Comparison of ENCODE assay signal across 8 mouse cellular contexts in genomic region chr1:128358276-128358675, GRCm38 (mm10). TPM values are rescaled to one million over a fixed set of nuclear protein-coding genes. Genes with fewer than 3 reads are reported as not detected.
DNase-seq lines count a peak whose midpoint lies in the region; ATAC-seq and TF ChIP-seq lines count a peak whose summit lies in the region.

No protein-coding gene starts in this region.

- no peak for TF ChIP-seq POLR2A in MEL (IDR thresholded peaks at IDR 0.05; ENCODE audit: control insufficient read depth in 1 of 2, insufficient read depth in 1 of 2, low read depth in 1 of 2, low read length in 2 of 2, poor library complexity in 1 of 2)

- no peaks in the 10 kb centered on the region for H3K9me3 ChIP-seq in kidney, embryonic 15.5 days (replicated peaks)
- no peaks in the 10 kb centered on the region for H3K9me3 ChIP-seq in MEL (replicated peaks; ENCODE audit: insufficient read depth, low read length)
- no peaks in the 10 kb centered on the region for H3K9me3 ChIP-seq in liver, embryonic 14.5 days (ENCODE audit: control insufficient read depth, low read length)

- peaks cover 31% of the 10 kb centered on the region for H3K79me2 ChIP-seq in MEL (ENCODE audit: control insufficient read depth, insufficient read depth, low read length, poor library complexity)

- H3K4me2 ChIP-seq in kidney, embryonic 15.5 days: peak overlapping the region; percentile 65
- peak overlapping the region; percentile 91 for H3K4me2 ChIP-seq in liver, embryonic 14.5 days (ENCODE audit: low read depth)

- peak overlapping the region; percentile 91 for H3K4me3 ChIP-seq in kidney, embryonic 15.5 days (replicated peaks)
- H3K4me3 ChIP-seq in MEL (ENCODE audit: control insufficient read depth in 1 of 2, insufficient read depth in 1 of 2, low read depth in 2 of 2, low read length in 2 of 2): peak overlapping the region; percentile 68 to 97
- H3K4me3 ChIP-seq in liver, embryonic 14.5 days (ENCODE audit: insufficient read depth in 1 of 2, low read depth in 2 of 2, low read length in 2 of 2): peak overlapping the region; percentile 72 to 90

- no peak for TF ChIP-seq EP300 in MEL (IDR thresholded peaks at IDR 0.05; ENCODE audit: low read depth in 1 of 2, low read length in 2 of 2)
- TF ChIP-seq EP300 in liver, embryonic 14.5 days (IDR thresholded peaks at IDR 0.05; ENCODE audit: low read depth): no peak

- TF ChIP-seq RAD21 in MEL (IDR thresholded peaks at IDR 0.05; ENCODE audit: low read depth, low read length): no peak

- no peak overlapping the region for H3K27ac ChIP-seq in kidney, embryonic 15.5 days
- H3K27ac ChIP-seq in MEL (ENCODE audit: control insufficient read depth, low read depth, low read length): peak overlapping the region; percentile 95
- peak overlapping the region; percentile 50; the same call in 1 of the 2 replicates for H3K27ac ChIP-seq in liver, embryonic 14.5 days

- no peaks in the 10 kb centered on the region for H3K27me3 ChIP-seq in kidney, embryonic 15.5 days
- H3K27me3 ChIP-seq in MEL (ENCODE audit: control insufficient read depth in 1 of 2, insufficient read depth in 2 of 2, low read length in 2 of 2): no peaks in the 10 kb centered on the region
- no peaks in the 10 kb centered on the region for H3K27me3 ChIP-seq in liver, embryonic 14.5 days (ENCODE audit: control insufficient read depth, insufficient read depth, low read length)

- WGBS in kidney, embryonic 15.5 days: 55% methylated on average over 6 of the region's 6 CpGs
- WGBS in liver, embryonic 14.5 days (ENCODE audit: insufficient replicate concordance): 33% methylated on average over 6 of the region's 6 CpGs

- ATAC-seq in kidney, embryonic 15.5 days (replicated peaks; ENCODE audit: low FRiP score): no peak
- ATAC-seq in erythroid progenitor cell, adult 5-6 weeks (replicated peaks; ENCODE audit: low FRiP score, poor library complexity, severe bottlenecking): peak; percentile 15; the same call in 1 of the 2 replicates
- no peak for ATAC-seq in liver, embryonic 14.5 days (ENCODE audit: insufficient read depth)

- peaks cover 32% of the 10 kb centered on the region for H3K4me1 ChIP-seq in kidney, embryonic 15.5 days
- H3K4me1 ChIP-seq in MEL (ENCODE audit: control insufficient read depth in 1 of 2, insufficient read depth in 2 of 2, low read length in 2 of 2): peaks cover 12 to 20% of the 10 kb centered on the region in 2 experiments
- H3K4me1 ChIP-seq in liver, embryonic 14.5 days (replicated peaks; ENCODE audit: control insufficient read depth in 2 of 2, insufficient read depth in 2 of 2, low read length in 1 of 2): peaks cover 24 to 32% of the 10 kb centered on the region in 2 experiments

- intact Hi-C loops in left cerebral cortex, postnatal 10 days (cut with DNase I): no loop called here

- H3K36me3 ChIP-seq in kidney, embryonic 15.5 days: peaks cover 55% of the 10 kb centered on the region
- H3K36me3 ChIP-seq in MEL (ENCODE audit: control insufficient read depth in 1 of 2, insufficient read depth in 2 of 2, low read length in 2 of 2): peaks cover 12 to 31% of the 10 kb centered on the region in 2 experiments
- peaks cover 48% of the 10 kb centered on the region for H3K36me3 ChIP-seq in liver, embryonic 14.5 days (replicated peaks; ENCODE audit: control insufficient read depth, insufficient read depth, low read depth)

- TF ChIP-seq CTCF in MEL (IDR thresholded peaks at IDR 0.05 in 2 of 3, conservative IDR thresholded peaks at IDR 0.05 in 1 of 3; ENCODE audit: control insufficient read depth in 1 of 3, insufficient read depth in 1 of 3, low read depth in 2 of 3, low read length in 3 of 3, poor library complexity in 1 of 3, severe bottlenecking in 1 of 3): no peak
- TF ChIP-seq CTCF in liver, embryonic 14.5 days (IDR thresholded peaks at IDR 0.05; ENCODE audit: low read depth): no peak

- no peak for DNase-seq in kidney, postnatal 36 days
- peak; percentile 56 for DNase-seq in MEL (ENCODE audit: low read depth, low spot score)
- DNase-seq in liver, embryonic 14.5 days (ENCODE audit: low read depth in 3 of 3, low spot score in 3 of 3): no peak
- no peak for DNase-seq in right cerebral cortex, postnatal 36 days (ENCODE audit: low spot score in 2 of 2)
- no peak for DNase-seq in left cerebral cortex, postnatal 10 days (ENCODE audit: extremely low spot score in 1 of 2, low spot score in 2 of 2)
- DNase-seq in kidney, postnatal 10 days: no peak

- peak overlapping the region; percentile 83 for H3K9ac ChIP-seq in kidney, embryonic 15.5 days
- H3K9ac ChIP-seq in MEL (ENCODE audit: control insufficient read depth, low read depth, low read length, poor library complexity, severe bottlenecking): peak overlapping the region; percentile 94
- H3K9ac ChIP-seq in liver, embryonic 14.5 days (replicated peaks): peak overlapping the region; percentile 78

TF ChIP-seq in MEL, 35 proteins besides CTCF, POLR2A, EP300 and RAD21:
- no peak for TF ChIP-seq MEF2A (IDR thresholded peaks at IDR 0.05; ENCODE audit: extremely low read depth, insufficient replicate concordance, low read depth, low read length, poor library complexity, severe bottlenecking)
- TF ChIP-seq BHLHE40 (IDR thresholded peaks at IDR 0.05; ENCODE audit: borderline replicate concordance, low read depth, low read length): no peak

RNA-seq across cellular contexts. Expression of gene Mcm6, which starts 1.2 kb away (rescaled TPM):
- polyA plus RNA-seq in kidney, embryonic 15.5 days (2015; fragmentation: Nextera tagmentation; extraction: Ambion mirVana): 253 and 265 TPM in 2 replicates
- total RNA-seq in MEL (2012; rRNA removed): 202 and 218 TPM in 2 replicates
- 100 to 1,000 TPM; 234 to 850 TPM for polyA plus RNA-seq in MEL (2012; ENCODE audit: insufficient read depth in 1 of 2, insufficient read length in 2 of 2, low read depth in 1 of 2, low replicate concordance in 2 of 2, missing spikeins in 1 of 2)
- 169 and 205 TPM in 2 replicates for total RNA-seq in erythroid progenitor cell, adult 5-6 weeks (2015; ENCODE audit: low replicate concordance)
- total RNA-seq in erythroid progenitor cell, adult 5-6 weeks (2017; ENCODE audit: low replicate concordance): 222 and 247 TPM in 2 replicates
- polyA plus RNA-seq in liver, embryonic 14.5 days (2012; rRNA removed): 77.5 and 110 TPM in 2 replicates
- polyA plus RNA-seq in liver, embryonic 14.5 days (2014; fragmentation: Nextera tagmentation; extraction: Ambion mirVana): 231 and 251 TPM in 2 replicates
- total RNA-seq in left cerebral cortex, postnatal 10 days (2021): 10 to 100 TPM; 14.6 to 15.6 TPM

RNA-seq across cellular contexts. Expression of gene Lct, which starts 30.2 kb away (rescaled TPM):
- 0.10 TPM in 2 replicates for polyA plus RNA-seq in kidney, embryonic 15.5 days (2015; fragmentation: Nextera tagmentation; extraction: Ambion mirVana)
- under 0.01 TPM in 1 of 2 replicates, not detected in the other for total RNA-seq in MEL (2012; rRNA removed)
- polyA plus RNA-seq in MEL (2012; ENCODE audit: insufficient read depth in 1 of 2, insufficient read length in 2 of 2, low read depth in 1 of 2, low replicate concordance in 2 of 2, missing spikeins in 1 of 2): under 1 TPM in 1 of 2 experiments, not detected in 1; 0.06 TPM
- total RNA-seq in erythroid progenitor cell, adult 5-6 weeks (2015; ENCODE audit: low replicate concordance): 0.36 TPM in 1 of 2 replicates, not detected in the other
- total RNA-seq in erythroid progenitor cell, adult 5-6 weeks (2017; ENCODE audit: low replicate concordance): 0.26 TPM in 1 of 2 replicates, not detected in the other
- polyA plus RNA-seq in liver, embryonic 14.5 days (2012; rRNA removed): 0.02 and 0.03 TPM in 2 replicates
- polyA plus RNA-seq in liver, embryonic 14.5 days (2014; fragmentation: Nextera tagmentation; extraction: Ambion mirVana): not detected in 2 replicates
- 1 to 10 TPM; 5.4 to 6.1 TPM for total RNA-seq in left cerebral cortex, postnatal 10 days (2021)

RNA-seq across cellular contexts. Expression of gene Dars, which starts 58.9 kb away (rescaled TPM):
- 169 and 178 TPM in 2 replicates for polyA plus RNA-seq in kidney, embryonic 15.5 days (2015; fragmentation: Nextera tagmentation; extraction: Ambion mirVana)
- 95.2 and 104 TPM in 2 replicates for total RNA-seq in MEL (2012; rRNA removed)
- 100 to 1,000 TPM in 1 of 2 experiments, not detected in 1; 104 TPM for polyA plus RNA-seq in MEL (2012; ENCODE audit: insufficient read depth in 1 of 2, insufficient read length in 2 of 2, low read depth in 1 of 2, low replicate concordance in 2 of 2, missing spikeins in 1 of 2)
- total RNA-seq in erythroid progenitor cell, adult 5-6 weeks (2015; ENCODE audit: low replicate concordance): 25.2 and 66.7 TPM in 2 replicates
- 42.2 and 45.6 TPM in 2 replicates for total RNA-seq in erythroid progenitor cell, adult 5-6 weeks (2017; ENCODE audit: low replicate concordance)
- 20.8 and 34.8 TPM in 2 replicates for polyA plus RNA-seq in liver, embryonic 14.5 days (2012; rRNA removed)
- 59.6 and 62.8 TPM in 2 replicates for polyA plus RNA-seq in liver, embryonic 14.5 days (2014; fragmentation: Nextera tagmentation; extraction: Ambion mirVana)
- 10 to 100 TPM; 64.0 to 67.9 TPM for total RNA-seq in left cerebral cortex, postnatal 10 days (2021)

Comparison
In these comparisons a context has a peak if more than half of its experiments do, and no peak if none do; other contexts are left out.
1. RNA of gene Mcm6, which starts 1.2 kb away (total RNA-seq): 169 to 247 TPM in erythroid progenitor cell, adult 5-6 weeks and 202 to 218 TPM in MEL; 14.6 to 15.6 TPM in left cerebral cortex, postnatal 10 days; every median in the first group is over 10 times any median in the second.
2. Peak in every context shown above with its lines, with median percentiles within 50 percentile points of each other: H3K4me3 ChIP-seq and H3K9ac ChIP-seq.